Mouse (Mus musculus) lung, embryonic 15.5 days (tissue): ENCODE measurements around the gene Rtn2. TPM values are rescaled to one million over a fixed set of nuclear protein-coding genes. Genes with fewer than 3 reads are reported as not detected.

ENCODE experiments used
- ATAC-seq: fragments of 200-750 bp; cut with Nextera tagmentation; 2 replicates; pipeline ENCODE4 v1.8.0; 2017; ENCODE audit warnings: moderate number of reproducible peaks, borderline replicate concordance; ENCODE audit not compliant: low FRiP score, low TSS enrichment; ENCODE audit errors: extremely low read depth
- H3K27ac ChIP-seq: fragments of 300-500 bp; sonication (generic); 2 replicates; pipeline ENCODE4 v1.5.1; 2015; ENCODE audit warnings: moderate library complexity, mild to moderate bottlenecking, inconsistent platforms
- H3K27me3 ChIP-seq: fragments of 300-500 bp; sonication (generic); 2 replicates; pipeline ENCODE4 v1.6.1; 2015; ENCODE audit warnings: inconsistent platforms
- H3K36me3 ChIP-seq: fragments of 300-500 bp; sonication (generic); 2 replicates; pipeline ENCODE4 v1.6.1; 2015; ENCODE audit warnings: inconsistent platforms
- H3K4me1 ChIP-seq: fragments of 300-500 bp; sonication (generic); 2 replicates; pipeline ENCODE4 v1.6.1; 2015; ENCODE audit warnings: inconsistent platforms
- H3K4me2 ChIP-seq: fragments of 300-500 bp; sonication (generic); 2 replicates; pipeline ENCODE4 v1.6.1; 2015; ENCODE audit warnings: inconsistent platforms, mild to moderate bottlenecking, moderate library complexity
- H3K4me3 ChIP-seq: fragments of 300-500 bp; sonication (generic); 2 replicates; pipeline ENCODE4 v1.5.1; 2015; ENCODE audit warnings: mild to moderate bottlenecking, inconsistent platforms
- H3K9ac ChIP-seq: fragments of 300-500 bp; sonication (generic); 2 replicates; pipeline ENCODE4 v1.6.1; 2015; ENCODE audit warnings: inconsistent platforms
- H3K9me3 ChIP-seq: fragments of 300-500 bp; sonication (generic); 2 replicates; pipeline ENCODE4 v1.6.1; 2016; ENCODE audit warnings: inconsistent platforms
- WGBS: fragments of 180-500 bp; shearing (Covaris S2); methylation state at CpG from one replicate; pipeline ENCODE4 v1.1.7; 2015; 5-methylcytosine and 5-hydroxymethylcytosine counted together
- polyA plus RNA-seq: library from polyadenylated mRNA; unstranded; fragments of >200 nt; fragmentation: Nextera tagmentation; extraction: Ambion mirVana; gene quantifications from 2 replicates; pipeline ENCODE4 v1.2.1, GENCODE M21; 2015

Rtn2 gene
- polyA plus RNA-seq, 1 experiment from 2014 or later, result 11.4 TPM

- Histone ChIP-seq H3K9ac (peak overlapping the region; percentile 19; the same call in 1 of the 2 replicates), H3K4me3 (peak overlapping the region; percentile 33), H3K27me3 (peaks cover 63% of the 10 kb centered on the region), H3K9me3 (no peaks in the 10 kb centered on the region), H3K36me3 (no peaks in the 10 kb centered on the region), H3K4me1 (peaks cover 31% of the 10 kb centered on the region), H3K27ac (no peak overlapping the region), H3K4me2 (peak overlapping the region; percentile 54)
- ATAC-seq, result no peak
- 2% methylated on average over 48 of the region's 48 CpGs for WGBS
Measured at GRCm38 (mm10) chr7:19304501-19305412, 22.3 kb downstream of the Rtn2 start.

- Histone ChIP-seq H3K27me3 (peaks cover 63% of the 10 kb centered on the region), H3K9ac (no peak overlapping the region), H3K4me3 (0 out of 2 replicates have a peak overlapping the region, but pooled peaks have one; percentile 33), H3K27ac (no peak overlapping the region), H3K36me3 (no peaks in the 10 kb centered on the region), H3K4me2 (no peak overlapping the region), H3K9me3 (no peaks in the 10 kb centered on the region), H3K4me1 (peaks cover 33% of the 10 kb centered on the region)
- ATAC-seq, result no peak
- WGBS, result 9% methylated on average over 6 of the region's 6 CpGs
Measured at GRCm38 (mm10) chr7:19305413-19305735, 22.9 kb downstream of the Rtn2 start.

- H3K4me1 ChIP-seq, result peaks cover 36% of the 10 kb centered on the region
- no peak overlapping the region for H3K4me3 ChIP-seq
- H3K36me3 ChIP-seq, result no peaks in the 10 kb centered on the region
- H3K9ac ChIP-seq, result no peak overlapping the region
- no peak overlapping the region for H3K27ac ChIP-seq
- no peak for ATAC-seq
- 47% methylated on average over 16 of the region's 16 CpGs for WGBS
- no peak overlapping the region for H3K4me2 ChIP-seq
- H3K27me3 ChIP-seq, result peaks cover 63% of the 10 kb centered on the region
- H3K9me3 ChIP-seq, result no peaks in the 10 kb centered on the region
Measured at GRCm38 (mm10) chr7:19305796-19306765, 23.7 kb downstream of the Rtn2 start.

- 0 out of 2 replicates have a peak overlapping the region, but pooled peaks have one; percentile 44 for H3K9ac ChIP-seq
- peaks cover 56% of the 10 kb centered on the region for H3K27me3 ChIP-seq
- peak overlapping the region; percentile 98 for H3K4me2 ChIP-seq
- WGBS, result 59% methylated on average over 25 of the region's 25 CpGs
- H3K9me3 ChIP-seq, result no peaks in the 10 kb centered on the region
- no peak for ATAC-seq
- peaks cover 27% of the 10 kb centered on the region for H3K4me1 ChIP-seq
- H3K4me3 ChIP-seq, result no peak overlapping the region
- H3K27ac ChIP-seq, result no peak overlapping the region
- no peaks in the 10 kb centered on the region for H3K36me3 ChIP-seq
Measured at GRCm38 (mm10) chr7:19306819-19307738, 24.7 kb downstream of the Rtn2 start.

- Histone ChIP-seq H3K36me3 (no peaks in the 10 kb centered on the region), H3K4me2 (peak overlapping the region; percentile 98), H3K9ac (peak overlapping the region; percentile 44), H3K9me3 (no peaks in the 10 kb centered on the region), H3K4me1 (peaks cover 26% of the 10 kb centered on the region), H3K4me3 (peak overlapping the region; percentile 74), H3K27me3 (peaks cover 48% of the 10 kb centered on the region), H3K27ac (peak overlapping the region; percentile 71)
- under 1% methylated on average over 18 of the region's 18 CpGs for WGBS
- peak; percentile 63 for ATAC-seq
Measured at GRCm38 (mm10) chr7:19307739-19308453, 25.5 kb downstream of the Rtn2 start.

- H3K27me3 ChIP-seq, result peaks cover 40% of the 10 kb centered on the region
- WGBS, result under 1% methylated on average over 58 of the region's 58 CpGs
Measured at GRCm38 (mm10) chr7:19308454-19309277, 26.2 kb downstream of the Rtn2 start.

GRCm38 (mm10) chr7:19309278-19309883 lies 27.0 kb downstream of the Rtn2 start:
- Histone ChIP-seq H3K9me3 (no peaks in the 10 kb centered on the region), H3K27ac (no peak overlapping the region), H3K27me3 (peaks cover 36% of the 10 kb centered on the region), H3K4me3 (peak overlapping the region; percentile 74), H3K4me1 (peaks cover 16% of the 10 kb centered on the region), H3K4me2 (peak overlapping the region; percentile 98), H3K36me3 (no peaks in the 10 kb centered on the region), H3K9ac (peak overlapping the region; percentile 33)
- under 1% methylated on average over 48 of the region's 48 CpGs for WGBS
- no peak for ATAC-seq

More at GRCm38 (mm10) chr7:19308454-19309277, 26.2 kb downstream of the Rtn2 start:
- peak; percentile 87 for ATAC-seq
- no peaks in the 10 kb centered on the region for H3K36me3 ChIP-seq
- peak overlapping the region; percentile 44 for H3K9ac ChIP-seq
- peak overlapping the region; percentile 71 for H3K27ac ChIP-seq
- peak overlapping the region; percentile 74 for H3K4me3 ChIP-seq
- H3K4me1 ChIP-seq, result peaks cover 24% of the 10 kb centered on the region
- H3K4me2 ChIP-seq, result peak overlapping the region; percentile 98
- no peaks in the 10 kb centered on the region for H3K9me3 ChIP-seq

- no peak within 1 kb of the TSS; the same call in 1 of the 2 replicates for H3K27ac ChIP-seq
Measured at GRCm38 (mm10) chr7:19309884-19310641, 27.6 kb downstream of the Rtn2 start, which contains the start of gene Fosb. Gene Fosb, minus strand, starts transcription at chr7:19310051.

GRCm38 (mm10) chr7:19311991-19312390 lies 29.6 kb downstream of the Rtn2 start:
- WGBS, result 28% methylated on average over 4 of the region's 4 CpGs
- H3K9ac ChIP-seq, result no peak overlapping the region
- H3K36me3 ChIP-seq, result no peaks in the 10 kb centered on the region
- H3K4me3 ChIP-seq, result no peak overlapping the region
- ATAC-seq, result no peak
- H3K4me1 ChIP-seq, result peaks cover 9% of the 10 kb centered on the region
- H3K27ac ChIP-seq, result no peak overlapping the region
- H3K4me2 ChIP-seq, result no peak overlapping the region
- H3K9me3 ChIP-seq, result no peaks in the 10 kb centered on the region
- peaks cover 12% of the 10 kb centered on the region for H3K27me3 ChIP-seq

More at GRCm38 (mm10) chr7:19309884-19310641, 27.6 kb downstream of the Rtn2 start, which contains the start of gene Fosb:
- H3K27me3 ChIP-seq, result peaks cover 32% of the 10 kb centered on the region
- H3K4me1 ChIP-seq, result peaks cover 10% of the 10 kb centered on the region
- peak; percentile 85 for ATAC-seq
- no peaks in the 10 kb centered on the region for H3K36me3 ChIP-seq
- H3K4me3 ChIP-seq, result peak within 1 kb of the TSS; percentile 74
- under 1% methylated on average over 49 of the region's 49 CpGs for WGBS
- peak within 1 kb of the TSS; percentile 51 for H3K9ac ChIP-seq
- peak within 1 kb of the TSS; percentile 98 for H3K4me2 ChIP-seq
- no peaks in the 10 kb centered on the region for H3K9me3 ChIP-seq
